Mouse (Mus musculus) heart, adult 2 months (tissue): ENCODE results near the gene Mgst3. TPM values are rescaled to one million over a fixed set of nuclear protein-coding genes. Genes with fewer than 3 reads are reported as not detected.

Source experiments
- DNase-seq, 2 experiments: peaks; one replicate each; pipeline ENCODE4 v3.0.0; 2021
- H3K27ac ChIP-seq: fragments of 200-600 bp; 2 replicates; pipeline ENCODE4 v1.8.1; 2022
- H3K27me3 ChIP-seq: fragments of 200-500 bp; 2 replicates; pipeline ENCODE4 v1.6.1; 2012; ENCODE audit warnings: mild to moderate bottlenecking, low read length, inconsistent platforms, mixed read lengths; ENCODE audit not compliant: control insufficient read depth, insufficient read depth
- H3K36me3 ChIP-seq: fragments of 200-500 bp; 2 replicates; pipeline ENCODE4 v1.6.1; 2012; ENCODE audit warnings: low read length, inconsistent platforms; ENCODE audit not compliant: control insufficient read depth, insufficient read depth
- H3K4me1 ChIP-seq: fragments of 200-500 bp; 2 replicates; pipeline ENCODE4 v1.6.1; 2011; ENCODE audit warnings: low read length; ENCODE audit not compliant: control insufficient read depth, insufficient read depth
- H3K4me3 ChIP-seq: fragments of 200-600 bp; 2 replicates; pipeline ENCODE4 v1.8.1; 2022
- H3K79me2 ChIP-seq: fragments of 200-500 bp; replicated peaks from 2 replicates; pipeline ENCODE4 v1.6.1; 2012; ENCODE audit warnings: mild to moderate bottlenecking, inconsistent platforms, low read length, moderate library complexity, mixed read lengths; ENCODE audit not compliant: control insufficient read depth, insufficient read depth
- H3K9ac ChIP-seq: fragments of 200-500 bp; 2 replicates; pipeline ENCODE4 v1.6.1; 2012; ENCODE audit warnings: low read depth, mild to moderate bottlenecking, control low read depth, inconsistent platforms, low read length, mixed read lengths
- CTCF ChIP-seq: fragments of 200-600 bp; IDR thresholded peaks from 2 replicates; pipeline ENCODE4 v1.8.1; 2022; ENCODE audit warnings: antibody characterized with exemption, mild to moderate bottlenecking, moderate library complexity
- EP300 ChIP-seq: fragments of 200-500 bp; IDR thresholded peaks from 2 replicates; pipeline ENCODE4 v1.6.1; 2011; ENCODE audit warnings: low read depth, low read length, control low read depth; ENCODE audit not compliant: insufficient read depth
- POLR2A ChIP-seq: fragments of 200-500 bp; IDR thresholded peaks from 2 replicates; pipeline ENCODE4 v1.6.1; 2011; ENCODE audit warnings: mild to moderate bottlenecking, low read depth, low read length, control low read depth; ENCODE audit not compliant: insufficient read depth
- WGBS: fragments of 180-500 bp; shearing (Covaris S2); methylation state at CpG from one replicate; pipeline ENCODE4 v1.1.7; 2018; 5-methylcytosine and 5-hydroxymethylcytosine counted together
- intact Hi-C: fragments of 180-260 bp; cut with DNase I; formaldehyde crosslinking; loops from one replicate; pipeline ENCODE4 v1.15.1; 2025
- polyA plus RNA-seq: library from polyadenylated mRNA; depleted of rRNA; stranded (reverse); fragments of >200 nt; gene quantifications from 2 replicates; pipeline ENCODE4 v1.2.3, GENCODE M21; 2012
- total RNA-seq, 2 experiments: library from RNA; stranded (reverse); gene quantifications; 2 replicates each; pipeline ENCODE4 v1.2.3; 2021

Mgst3 gene
- total and polyA plus RNA-seq, 3 experiments: 274 to 868 (median 351) TPM

DNA sequence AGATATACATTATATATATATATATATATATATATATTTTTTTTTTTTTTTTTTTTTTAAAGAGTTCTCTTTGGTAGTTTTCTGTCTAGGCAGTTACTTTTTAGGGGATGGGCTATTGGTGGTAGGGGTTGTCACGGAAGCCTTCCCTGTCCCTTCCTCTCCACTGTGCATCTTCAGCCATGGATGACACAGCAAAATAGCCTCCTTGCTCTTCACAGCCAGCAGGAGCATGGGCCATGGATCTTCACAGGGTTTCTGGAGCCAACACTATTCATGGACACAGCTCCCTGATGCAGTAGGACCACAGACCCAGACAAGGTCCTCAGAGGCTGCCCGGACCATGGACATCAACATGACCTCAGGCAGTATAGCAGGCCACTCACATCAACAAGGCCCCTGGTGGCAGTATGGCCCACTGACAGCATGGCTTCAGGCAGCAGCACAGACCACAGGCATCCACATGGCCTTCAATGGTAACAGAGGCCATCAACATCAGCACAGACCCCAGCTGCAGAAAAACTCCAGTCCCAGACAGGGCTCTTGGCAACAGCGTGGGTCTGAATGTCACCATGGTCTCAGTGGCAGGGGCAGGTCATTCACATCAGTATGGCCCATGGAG, 52.6 kb downstream of the Mgst3 start:
- H3K4me3 ChIP-seq: no peak overlapping the region
- no peak overlapping the region for H3K9ac ChIP-seq
- no peaks in the 10 kb centered on the region for H3K36me3 ChIP-seq
- H3K79me2 ChIP-seq: no peaks in the 10 kb centered on the region
- no peaks in the 10 kb centered on the region for H3K27me3 ChIP-seq
- no peak for DNase-seq
- peaks cover 2% of the 10 kb centered on the region; the same call in 1 of the 2 replicates for H3K4me1 ChIP-seq
- intact Hi-C loops: no loop called here
- 100% methylated on average over 3 of the region's 3 CpGs for whole genome bisulfite sequencing
- TF ChIP-seq EP300: no peak
- TF ChIP-seq POLR2A: no peak
- H3K27ac ChIP-seq: no peak overlapping the region

DNA sequence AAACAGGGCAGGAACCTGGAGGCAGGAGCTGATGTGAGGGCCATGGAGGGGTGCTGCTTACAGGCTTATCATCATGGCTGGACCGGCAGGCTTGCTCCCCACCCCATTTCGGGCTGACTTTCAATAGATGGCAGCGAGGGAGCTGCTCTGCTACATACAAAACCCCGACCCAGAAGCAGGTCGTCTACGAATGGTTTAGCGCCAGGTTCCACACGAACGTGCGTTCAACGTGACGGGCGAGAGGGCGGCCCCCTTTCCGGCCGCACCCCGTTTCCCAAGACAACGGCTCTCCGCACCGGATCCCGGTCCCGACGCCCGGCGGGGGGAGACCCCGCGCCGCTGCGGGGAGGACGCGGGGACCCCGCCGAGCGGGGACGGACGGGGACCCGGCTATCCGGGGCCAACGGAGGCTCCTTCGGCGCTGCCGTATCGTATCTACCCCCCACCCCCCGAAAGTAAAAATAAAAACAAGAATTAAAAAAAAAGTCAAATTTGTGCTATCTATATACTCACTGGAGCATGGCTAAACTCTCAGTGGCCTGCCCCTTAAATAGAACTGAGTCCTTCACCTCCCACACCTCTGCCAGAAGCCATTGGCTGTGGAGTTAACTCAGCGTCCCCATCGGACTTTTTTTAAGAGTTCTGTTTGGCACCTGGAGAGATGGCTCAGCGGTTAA, 53.4 kb downstream of the Mgst3 start:
- no peak overlapping the region; the same call in 1 of the 2 replicates for H3K27ac ChIP-seq
- no peak for TF ChIP-seq EP300
- TF ChIP-seq CTCF: no peak
- TF ChIP-seq POLR2A: no peak
- H3K4me1 ChIP-seq: peaks cover 2% of the 10 kb centered on the region; the same call in 1 of the 2 replicates
- no peaks in the 10 kb centered on the region for H3K27me3 ChIP-seq
- peak overlapping the region; percentile 20 for H3K9ac ChIP-seq
- no peaks in the 10 kb centered on the region for H3K36me3 ChIP-seq
- no peaks in the 10 kb centered on the region for H3K79me2 ChIP-seq
- intact Hi-C loops: no loop called here
- WGBS: 3% methylated on average over 47 of the region's 47 CpGs
- peak in 1 of 2 experiments; percentile 29 for DNase-seq
- peak overlapping the region; percentile 40 for H3K4me3 ChIP-seq

DNA sequence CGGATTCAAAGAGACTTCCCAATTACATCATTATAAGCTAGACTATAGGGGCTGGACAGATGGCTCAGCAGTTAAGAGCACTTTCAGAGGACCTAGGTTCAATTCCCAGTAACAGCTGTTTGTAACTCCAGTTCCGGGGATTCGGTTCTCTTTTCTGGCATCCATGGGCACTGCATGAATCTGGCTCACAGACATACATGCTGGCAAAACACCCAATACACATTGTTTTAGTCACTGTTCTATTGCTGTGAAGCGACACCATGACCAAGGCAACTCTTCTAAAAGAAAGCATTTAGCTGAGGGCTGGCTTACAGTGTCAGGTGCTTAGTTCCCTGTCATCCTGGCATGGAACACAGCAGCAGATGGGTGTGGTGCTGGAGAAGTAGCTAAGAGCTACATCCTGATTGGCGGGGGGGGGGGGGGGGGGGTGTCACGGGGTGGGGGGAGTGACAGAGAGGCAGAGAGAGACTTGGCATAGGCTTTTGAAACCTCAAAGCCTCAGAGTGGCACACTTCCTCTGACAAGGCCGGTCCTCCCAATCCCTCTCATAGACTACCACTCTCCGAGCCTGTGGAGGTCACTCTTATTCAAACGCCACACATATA, 54.4 kb downstream of the Mgst3 start:
- DNase-seq: no peak
- no peak overlapping the region for H3K27ac ChIP-seq
- H3K4me3 ChIP-seq: no peak overlapping the region
- peaks cover 2% of the 10 kb centered on the region; the same call in 1 of the 2 replicates for H3K4me1 ChIP-seq
- no peaks in the 10 kb centered on the region for H3K79me2 ChIP-seq
- no peaks in the 10 kb centered on the region for H3K36me3 ChIP-seq
- H3K27me3 ChIP-seq: no peaks in the 10 kb centered on the region
- TF ChIP-seq CTCF (no peak), POLR2A (no peak), EP300 (no peak)
- 67% methylated on average over 9 of the region's 9 CpGs for WGBS
- intact Hi-C loops: loop anchor here (10.0 kb wide), 1 partner anchor 544 kb away; no protein-coding TSS in a partner anchor
- no peak overlapping the region for H3K9ac ChIP-seq

DNA sequence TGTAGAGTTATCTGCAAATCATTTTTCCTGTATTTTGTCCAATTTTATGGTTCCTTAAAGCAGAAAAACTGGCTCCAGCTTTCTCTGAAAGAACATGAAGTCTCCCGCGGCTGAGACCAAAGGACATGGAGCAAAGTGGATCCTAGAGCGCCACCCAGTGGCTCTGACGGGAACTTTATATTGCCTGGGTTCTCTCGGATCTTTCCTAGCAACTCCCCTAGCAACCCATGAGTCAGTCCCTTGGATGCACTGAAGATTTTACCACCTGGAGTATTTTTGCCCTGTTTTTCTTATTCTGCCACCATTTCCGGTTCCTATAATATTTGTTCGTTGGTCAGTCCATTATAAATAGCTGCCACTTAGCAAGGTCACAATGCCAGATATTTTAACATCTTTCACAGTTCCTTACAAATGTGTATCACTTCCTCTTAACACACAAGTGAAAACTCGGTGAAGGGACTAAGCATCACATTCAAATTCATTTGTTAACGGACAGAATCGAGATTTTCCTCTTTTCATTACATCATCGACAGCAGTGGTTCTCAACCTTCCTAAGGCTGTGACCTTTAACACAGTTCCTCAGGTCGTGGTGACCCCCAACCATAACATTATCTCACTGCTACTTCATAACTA, 56.1 kb downstream of the Mgst3 start:
- intact Hi-C loops: loop anchor here (1.0 to 10.0 kb wide), 3 partner anchors 25 to 543 kb away; no protein-coding TSS in a partner anchor
- 10% methylated on average over 12 of the region's 12 CpGs for WGBS

DNA sequence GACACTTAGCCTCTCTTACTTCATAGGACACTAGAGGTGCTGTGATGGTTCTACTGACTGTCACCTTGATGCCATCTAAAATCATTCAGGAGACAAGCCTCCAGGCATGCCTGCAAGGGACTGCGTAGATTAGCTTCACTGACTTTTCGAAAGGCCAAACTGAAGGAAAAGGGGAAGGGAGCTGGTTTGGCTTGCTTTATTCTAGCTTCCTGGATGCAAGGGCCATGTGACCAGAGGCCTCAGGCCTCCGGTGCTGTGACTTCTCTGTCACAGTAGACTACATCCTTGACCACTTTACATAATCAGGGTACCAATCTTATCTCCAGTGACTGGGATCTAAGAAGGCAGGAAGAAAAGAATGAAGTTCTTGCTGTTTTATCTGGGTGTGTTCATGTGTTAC, 57.2 kb downstream of the Mgst3 start:
- Histone ChIP-seq H3K4me1 (peaks cover 2% of the 10 kb centered on the region; the same call in 1 of the 2 replicates), H3K27ac (no peak overlapping the region), H3K36me3 (no peaks in the 10 kb centered on the region), H3K79me2 (no peaks in the 10 kb centered on the region), H3K4me3 (no peak overlapping the region), H3K27me3 (no peaks in the 10 kb centered on the region), H3K9ac (no peak overlapping the region)
- no peak for TF ChIP-seq CTCF
- no peak for TF ChIP-seq EP300
- TF ChIP-seq POLR2A: no peak
- DNase-seq: no peak
- intact Hi-C loops: loop anchor here (2.0 to 10.0 kb wide), 2 partner anchors 24 to 542 kb away; no protein-coding TSS in a partner anchor
- 69% methylated on average over 3 of the region's 3 CpGs for WGBS

More for the DNA sequence above, 56.1 kb downstream of the Mgst3 start:
- DNase-seq: peak; percentile 78 to 83
- TF ChIP-seq CTCF (no peak; the same call in 1 of the 2 replicates), EP300 (peak; percentile 80; the same call in 1 of the 2 replicates), POLR2A (no peak)
- Histone ChIP-seq H3K36me3 (no peaks in the 10 kb centered on the region), H3K79me2 (no peaks in the 10 kb centered on the region), H3K4me1 (peaks cover 2% of the 10 kb centered on the region; the same call in 1 of the 2 replicates), H3K27ac (no peak overlapping the region), H3K27me3 (no peaks in the 10 kb centered on the region), H3K9ac (no peak overlapping the region), H3K4me3 (no peak overlapping the region)

DNA sequence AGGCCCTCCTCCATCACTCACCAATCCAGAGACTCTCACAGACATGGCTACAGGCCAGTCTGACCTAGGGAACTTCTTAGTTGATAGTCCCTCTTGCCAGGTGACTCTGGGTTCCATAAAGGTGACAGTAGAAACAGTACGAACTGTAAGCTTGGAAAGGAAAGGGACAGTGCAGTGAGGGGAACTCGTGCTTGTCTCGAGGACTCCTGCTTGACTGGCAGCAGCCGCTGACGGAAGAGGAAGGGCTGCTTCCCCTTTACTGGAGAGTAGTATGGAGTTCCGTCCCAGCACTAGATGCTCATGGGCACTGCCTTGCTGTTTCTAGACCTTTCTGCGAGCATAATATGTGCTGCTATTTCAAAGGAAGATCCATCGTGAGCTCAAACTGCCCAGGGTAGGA, 62.5 kb downstream of the Mgst3 start:
- H3K27ac ChIP-seq: no peak overlapping the region
- 80% methylated on average over 8 of the region's 8 CpGs for WGBS
- intact Hi-C loops: loop anchor here (10.0 kb wide), 1 partner anchor 536 kb away; no protein-coding TSS in a partner anchor
- no peak overlapping the region for H3K9ac ChIP-seq
- H3K4me3 ChIP-seq: no peak overlapping the region
- DNase-seq: no peak
- no peaks in the 10 kb centered on the region for H3K27me3 ChIP-seq
- no peaks in the 10 kb centered on the region for H3K79me2 ChIP-seq
- no peaks in the 10 kb centered on the region for H3K4me1 ChIP-seq
- TF ChIP-seq CTCF (no peak), POLR2A (no peak), EP300 (no peak)
- no peaks in the 10 kb centered on the region for H3K36me3 ChIP-seq
